Mouse (Mus musculus) hematopoietic stem cell, adult 5-6 weeks (primary cell): ENCODE data around the gene Mgat2. TPM values are rescaled to one million over a fixed set of nuclear protein-coding genes. Genes with fewer than 3 reads are reported as not detected.

Source experiments
- total RNA-seq: library from RNA; stranded (forward); fragments of 172-1452, 232-1000 nt; gene quantifications from 2 replicates; pipeline ENCODE4 v1.2.3, GENCODE M21; 2017

Mgat2 gene
- total RNA-seq, 1 experiment from 2014 or later = 124 TPM

Other genes with a start within 250 kb of the Mgat2 start
- gene Rps29, start 25.0 kb upstream of the Mgat2 start, total RNA-seq = 2,208 and 2,489 TPM in 2 replicates
- 5.8 and 9.7 TPM in 2 replicates for gene Lrr1, start 15.3 kb upstream of the Mgat2 start, total RNA-seq
- 824 and 909 TPM in 2 replicates for gene Rpl36al, start 74 bp upstream of the Mgat2 start, total RNA-seq
- 25.1 and 35.8 TPM in 2 replicates for gene Gm49383, start 12.9 kb downstream of the Mgat2 start, total RNA-seq
- 6.7 and 11.3 TPM in 2 replicates for gene Dnaaf2, start 14.3 kb downstream of the Mgat2 start, total RNA-seq
- 11.4 and 17.4 TPM in 2 replicates for gene Gm49384, start 20.1 kb downstream of the Mgat2 start, total RNA-seq
- 24.0 and 60.9 TPM in 2 replicates for gene Pole2, start 44.0 kb downstream of the Mgat2 start, total RNA-seq
- gene Klhdc1, start 57.0 kb downstream of the Mgat2 start, total RNA-seq = 21.2 and 33.1 TPM in 2 replicates
- 69.1 and 79.8 TPM in 2 replicates for gene Klhdc2, start 112.5 kb downstream of the Mgat2 start, total RNA-seq
- gene Nemf, start 173.0 kb downstream of the Mgat2 start, total RNA-seq = 93.1 and 126 TPM in 2 replicates
- gene Arf6, start 188.0 kb downstream of the Mgat2 start, total RNA-seq = 146 and 157 TPM in 2 replicates
- 0.69 and 2.5 TPM in 2 replicates for gene Gm9887, start 188.3 kb downstream of the Mgat2 start, total RNA-seq